Mouse (Mus musculus): Measurements from ENCODE around the gene Opa1.

Gene Opa1

GRCm38 (mm10) chr16:29579167-29579786 is at the start of gene Opa1:
Gene Opa1, plus strand, starts transcription at chr16:29579334.
- peak; percentile 96 for DNase-seq (ENCODE audit: low spot score)

GRCm38 (mm10) chr16:29533641-29534040 is 45.5 kb upstream of the Opa1 start:
- DNase-seq (ENCODE audit: low spot score), result no peak

- no peak for DNase-seq (ENCODE audit: low spot score)
These were observed 43.3 kb upstream of the Opa1 start for GRCm38 (mm10) chr16:29535866-29536265.

GRCm38 (mm10) chr16:29536411-29537204 is 42.5 kb upstream of the Opa1 start:
- no peak for DNase-seq (ENCODE audit: low spot score)

GRCm38 (mm10) chr16:29539906-29540305 is 39.2 kb upstream of the Opa1 start:
- DNase-seq (ENCODE audit: low spot score), result no peak

GRCm38 (mm10) chr16:29541261-29541683 is 37.9 kb upstream of the Opa1 start:
- no peak for DNase-seq (ENCODE audit: low spot score)

- DNase-seq (ENCODE audit: low spot score), result no peak
These were observed 34.3 kb upstream of the Opa1 start, which contains the start of gene Atp13a4 for GRCm38 (mm10) chr16:29544829-29545228. Gene Atp13a4, minus strand, starts transcription at chr16:29544864.

- DNase-seq (ENCODE audit: low spot score), result no peak
These were observed 19.5 kb upstream of the Opa1 start for GRCm38 (mm10) chr16:29559667-29560066.

- no peak for DNase-seq (ENCODE audit: low spot score)
These were observed 18.7 kb upstream of the Opa1 start for GRCm38 (mm10) chr16:29560454-29560853.

- peak; percentile 52 for DNase-seq (ENCODE audit: low spot score)
These were observed 18.3 kb upstream of the Opa1 start for GRCm38 (mm10) chr16:29560869-29561268.

- no peak for DNase-seq (ENCODE audit: low spot score)
These were observed 5.1 kb upstream of the Opa1 start for GRCm38 (mm10) chr16:29574013-29574412.

- DNase-seq (ENCODE audit: low spot score), result no peak
These were observed 3.5 kb upstream of the Opa1 start for GRCm38 (mm10) chr16:29575620-29576019.

- DNase-seq (ENCODE audit: low spot score), result no peak
These were observed 648 bp downstream of the Opa1 start for GRCm38 (mm10) chr16:29579787-29580176.

GRCm38 (mm10) chr16:29592171-29592570 is 13.0 kb downstream of the Opa1 start:
- no peak for DNase-seq (ENCODE audit: low spot score)

- no peak for DNase-seq (ENCODE audit: low spot score)
These were observed 18.0 kb downstream of the Opa1 start for GRCm38 (mm10) chr16:29597122-29597521.

GRCm38 (mm10) chr16:29605546-29605945 is 26.4 kb downstream of the Opa1 start:
- DNase-seq (ENCODE audit: low spot score), result no peak

GRCm38 (mm10) chr16:29607131-29607530 is 28.0 kb downstream of the Opa1 start:
- DNase-seq (ENCODE audit: low spot score), result no peak

GRCm38 (mm10) chr16:29614762-29615161 is 35.6 kb downstream of the Opa1 start:
- DNase-seq (ENCODE audit: low spot score), result no peak

- DNase-seq (ENCODE audit: low spot score), result no peak
These were observed 49.9 kb downstream of the Opa1 start for GRCm38 (mm10) chr16:29629053-29629452.

- no peak for DNase-seq (ENCODE audit: low spot score)
These were observed 56.6 kb downstream of the Opa1 start for GRCm38 (mm10) chr16:29635780-29636179.

- no peak for DNase-seq (ENCODE audit: low spot score)
These were observed 63.2 kb downstream of the Opa1 start for GRCm38 (mm10) chr16:29642376-29642775.

- no peak for DNase-seq (ENCODE audit: low spot score)
These were observed 65.7 kb downstream of the Opa1 start for GRCm38 (mm10) chr16:29644871-29645270.

GRCm38 (mm10) chr16:29646202-29646601 is 67.1 kb downstream of the Opa1 start:
- DNase-seq (ENCODE audit: low spot score), result no peak
